Mouse (Mus musculus): ENCODE results near the gene Jarid2. TPM values are rescaled to one million over a fixed set of nuclear protein-coding genes. Genes with fewer than 3 reads are reported as not detected.

Gene Jarid2
- polyA plus RNA-seq, 1 experiment from 2014 or later: 10.0 TPM

GRCm38 (mm10) chr13:44784551-44784950, 55.3 kb downstream of the Jarid2 start:
- ATAC-seq (no peak), DNase-seq (ENCODE audit: low spot score) (no peak)
- no peaks in the 10 kb centered on the region for H3K27me3 ChIP-seq (replicated peaks; ENCODE audit: insufficient read depth, low read length)
- no peak overlapping the region for H3K4me2 ChIP-seq (replicated peaks; ENCODE audit: low read depth, low read length)
- H3K4me1 ChIP-seq (ENCODE audit: insufficient read depth, low read depth, low read length): no peaks in the 10 kb centered on the region
- H3K9me3 ChIP-seq (ENCODE audit: low read length): no peaks in the 10 kb centered on the region
- 86% methylated on average over 1 of the region's 1 CpGs for WGBS
- no peak overlapping the region for H3K27ac ChIP-seq (ENCODE audit: low read length)
- H3K4me3 ChIP-seq (ENCODE audit: low read depth, low read length): no peak overlapping the region
- H3K9ac ChIP-seq (replicated peaks; ENCODE audit: low read depth): no peak overlapping the region
- TF ChIP-seq CTCF (IDR thresholded peaks at IDR 0.05) (no peak), EP300 (IDR thresholded peaks at IDR 0.05) (no peak)
- no peaks in the 10 kb centered on the region for H3K36me3 ChIP-seq (ENCODE audit: insufficient read depth, low read length)

GRCm38 (mm10) chr13:44786291-44786690, 57.0 kb downstream of the Jarid2 start:
- H3K9ac ChIP-seq (replicated peaks; ENCODE audit: low read depth): no peak overlapping the region
- TF ChIP-seq EP300 (IDR thresholded peaks at IDR 0.05) (no peak), CTCF (IDR thresholded peaks at IDR 0.05) (peak; percentile 83)
- 24% methylated on average over 4 of the region's 4 CpGs for WGBS
- ATAC-seq (peak; percentile 62), DNase-seq (ENCODE audit: low spot score) (peak; percentile 85)
- H3K9me3 ChIP-seq (ENCODE audit: low read length): no peaks in the 10 kb centered on the region
- H3K27me3 ChIP-seq (replicated peaks; ENCODE audit: insufficient read depth, low read length): no peaks in the 10 kb centered on the region
- no peak overlapping the region for H3K4me3 ChIP-seq (ENCODE audit: low read depth, low read length)
- H3K36me3 ChIP-seq (ENCODE audit: insufficient read depth, low read length): no peaks in the 10 kb centered on the region
- no peak overlapping the region for H3K4me2 ChIP-seq (replicated peaks; ENCODE audit: low read depth, low read length)
- no peaks in the 10 kb centered on the region for H3K4me1 ChIP-seq (ENCODE audit: insufficient read depth, low read depth, low read length)
- no peak overlapping the region for H3K27ac ChIP-seq (ENCODE audit: low read length)

GRCm38 (mm10) chr13:44788352-44789125, 59.3 kb downstream of the Jarid2 start:
- 77% methylated on average over 9 of the region's 9 CpGs for WGBS
- H3K4me3 ChIP-seq (ENCODE audit: low read depth, low read length): no peak overlapping the region
- H3K27ac ChIP-seq (ENCODE audit: low read length): no peak overlapping the region
- H3K4me1 ChIP-seq (ENCODE audit: insufficient read depth, low read depth, low read length): peaks cover 4% of the 10 kb centered on the region; the same call in 1 of the 2 replicates
- H3K9me3 ChIP-seq (ENCODE audit: low read length): no peaks in the 10 kb centered on the region
- DNase-seq (ENCODE audit: low spot score) (no peak), ATAC-seq (no peak)
- no peak for TF ChIP-seq EP300 (IDR thresholded peaks at IDR 0.05)
- TF ChIP-seq CTCF (IDR thresholded peaks at IDR 0.05): no peak
- H3K9ac ChIP-seq (replicated peaks; ENCODE audit: low read depth): no peak overlapping the region
- no peaks in the 10 kb centered on the region for H3K27me3 ChIP-seq (replicated peaks; ENCODE audit: insufficient read depth, low read length)
- H3K4me2 ChIP-seq (replicated peaks; ENCODE audit: low read depth, low read length): no peak overlapping the region
- H3K36me3 ChIP-seq (ENCODE audit: insufficient read depth, low read length): no peaks in the 10 kb centered on the region

DNA sequence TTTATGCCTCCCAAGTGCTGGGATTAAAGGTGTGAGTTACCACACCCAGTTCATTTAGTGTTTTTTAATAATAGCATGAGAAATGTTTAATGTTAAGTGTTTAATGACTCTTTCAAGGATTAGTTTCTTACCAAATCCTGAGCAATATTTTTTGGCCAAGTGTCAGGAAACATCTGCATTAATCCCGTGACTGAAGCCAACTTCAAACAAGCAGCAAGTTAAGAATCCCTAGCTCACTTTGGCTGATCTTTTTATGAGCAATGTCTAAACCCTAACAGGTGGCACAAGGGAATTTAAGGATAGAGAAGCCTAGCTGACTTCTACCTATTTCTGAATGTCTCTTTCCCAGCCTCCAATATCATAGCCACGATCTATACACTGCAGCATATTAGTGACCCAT, 60.7 kb downstream of the Jarid2 start:
- Histone ChIP-seq H3K9ac (replicated peaks; ENCODE audit: low read depth) (no peak overlapping the region), H3K27ac (ENCODE audit: low read length) (no peak overlapping the region), H3K27me3 (replicated peaks; ENCODE audit: insufficient read depth, low read length) (no peaks in the 10 kb centered on the region), H3K9me3 (ENCODE audit: low read length) (no peaks in the 10 kb centered on the region), H3K36me3 (ENCODE audit: insufficient read depth, low read length) (no peaks in the 10 kb centered on the region), H3K4me3 (ENCODE audit: low read depth, low read length) (no peak overlapping the region), H3K4me1 (ENCODE audit: insufficient read depth, low read depth, low read length) (peaks cover 4% of the 10 kb centered on the region; the same call in 1 of the 2 replicates), H3K4me2 (replicated peaks; ENCODE audit: low read depth, low read length) (no peak overlapping the region)
- 54% methylated on average over 2 of the region's 2 CpGs for WGBS
- ATAC-seq: no peak
- TF ChIP-seq CTCF (IDR thresholded peaks at IDR 0.05) (no peak), EP300 (IDR thresholded peaks at IDR 0.05) (no peak)
- no peak for DNase-seq (ENCODE audit: low spot score)

DNA sequence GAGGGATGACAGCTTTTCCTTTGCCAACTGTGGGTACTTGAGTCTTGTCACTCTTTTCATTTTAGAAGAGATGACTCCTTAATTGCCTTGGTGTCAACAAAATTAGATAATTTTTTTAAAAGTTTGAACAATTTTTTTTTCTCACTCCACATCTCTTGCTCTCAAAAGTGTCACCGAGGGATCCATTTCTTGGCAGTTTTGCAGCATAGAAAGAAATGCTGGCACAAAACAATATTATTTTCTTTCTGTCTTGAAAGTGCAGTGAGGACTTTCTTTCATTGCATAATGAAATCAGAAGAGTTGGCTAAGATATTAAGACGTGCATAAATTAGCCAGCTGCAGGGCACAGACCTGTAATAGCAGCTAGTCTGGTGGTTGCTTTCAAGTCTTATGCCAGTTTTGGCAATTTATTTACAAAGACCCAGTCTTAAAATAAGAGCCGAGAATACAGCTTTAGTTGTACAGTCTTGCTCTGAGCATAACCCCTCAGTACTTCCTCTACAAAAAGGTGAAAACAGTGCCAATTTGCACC, 63.2 kb downstream of the Jarid2 start:
- Histone ChIP-seq H3K4me2 (replicated peaks; ENCODE audit: low read depth, low read length) (no peak overlapping the region), H3K9ac (replicated peaks; ENCODE audit: low read depth) (no peak overlapping the region), H3K9me3 (ENCODE audit: low read length) (no peaks in the 10 kb centered on the region), H3K27me3 (replicated peaks; ENCODE audit: insufficient read depth, low read length) (no peaks in the 10 kb centered on the region), H3K4me3 (ENCODE audit: low read depth, low read length) (no peak overlapping the region), H3K27ac (ENCODE audit: low read length) (no peak overlapping the region), H3K4me1 (ENCODE audit: insufficient read depth, low read depth, low read length) (peaks cover 4% of the 10 kb centered on the region; the same call in 1 of the 2 replicates), H3K36me3 (ENCODE audit: insufficient read depth, low read length) (no peaks in the 10 kb centered on the region)
- DNase-seq (ENCODE audit: low spot score) (no peak), ATAC-seq (no peak)
- no peak for TF ChIP-seq EP300 (IDR thresholded peaks at IDR 0.05)
- TF ChIP-seq CTCF (IDR thresholded peaks at IDR 0.05): no peak
- 53% methylated on average over 3 of the region's 3 CpGs for WGBS

DNA sequence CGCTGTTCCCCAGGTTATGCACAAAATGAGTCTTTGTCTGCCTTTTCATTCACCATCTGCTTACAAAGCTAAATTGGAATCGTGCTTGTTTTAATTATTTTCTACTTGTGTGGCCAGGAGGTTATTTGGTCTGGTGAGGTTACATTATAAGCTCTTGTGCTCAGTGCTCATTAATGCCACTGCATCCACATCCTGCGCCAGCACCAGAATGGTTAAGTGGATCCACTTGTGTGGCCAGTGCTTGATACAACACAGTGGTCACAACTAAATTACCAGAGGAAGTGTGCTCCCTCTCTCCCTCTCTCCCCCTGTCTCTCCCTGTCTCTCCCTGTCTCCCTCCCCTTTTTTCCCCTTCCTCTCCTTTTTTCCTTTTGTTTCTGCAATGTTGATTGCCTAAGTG, 66.6 kb downstream of the Jarid2 start:
- DNase-seq (ENCODE audit: low spot score) (no peak), ATAC-seq (no peak)
- no peaks in the 10 kb centered on the region for H3K9me3 ChIP-seq (ENCODE audit: low read length)
- peaks cover 9% of the 10 kb centered on the region; the same call in 1 of the 2 replicates for H3K4me1 ChIP-seq (ENCODE audit: insufficient read depth, low read depth, low read length)
- no peak overlapping the region for H3K9ac ChIP-seq (replicated peaks; ENCODE audit: low read depth)
- H3K36me3 ChIP-seq (ENCODE audit: insufficient read depth, low read length): no peaks in the 10 kb centered on the region
- H3K27ac ChIP-seq (ENCODE audit: low read length): no peak overlapping the region
- H3K27me3 ChIP-seq (replicated peaks; ENCODE audit: insufficient read depth, low read length): no peaks in the 10 kb centered on the region
- H3K4me2 ChIP-seq (replicated peaks; ENCODE audit: low read depth, low read length): no peak overlapping the region
- TF ChIP-seq CTCF (IDR thresholded peaks at IDR 0.05): no peak
- no peak for TF ChIP-seq EP300 (IDR thresholded peaks at IDR 0.05)
- no peak overlapping the region for H3K4me3 ChIP-seq (ENCODE audit: low read depth, low read length)
- 56% methylated on average over 3 of the region's 3 CpGs for WGBS

Data from lung, postnatal 0 days (tissue).